Mouse (Mus musculus) liver, embryonic 13.5 days (tissue): ENCODE results near the gene Dnajc22. TPM values are rescaled to one million over a fixed set of nuclear protein-coding genes. Genes with fewer than 3 reads are reported as not detected.

Experiments used
- ATAC-seq: fragments of 200-750 bp; cut with Nextera tagmentation; 2 replicates; pipeline ENCODE4 v1.8.0; 2017; ENCODE audit warnings: low read depth, mild to moderate bottlenecking, moderate number of reproducible peaks, moderate library complexity
- DNase-seq: peaks from one replicate; pipeline ENCODE4 v3.0.0; 2022
- H3K27ac ChIP-seq: fragments of 300-500 bp; sonication (generic); 2 replicates; pipeline ENCODE4 v1.5.1; 2015; ENCODE audit warnings: moderate library complexity, mild to moderate bottlenecking, inconsistent platforms
- H3K27me3 ChIP-seq: fragments of 300-500 bp; sonication (generic); 2 replicates; pipeline ENCODE4 v1.6.1; 2015; ENCODE audit warnings: mild to moderate bottlenecking, inconsistent platforms
- H3K36me3 ChIP-seq: fragments of 300-500 bp; sonication (generic); 2 replicates; pipeline ENCODE4 v1.6.1; 2015; ENCODE audit warnings: mild to moderate bottlenecking, inconsistent platforms
- H3K4me1 ChIP-seq: fragments of 300-500 bp; sonication (generic); replicated peaks from 2 replicates; pipeline ENCODE4 v1.6.1; 2015; ENCODE audit warnings: inconsistent platforms
- H3K4me2 ChIP-seq: fragments of 300-500 bp; sonication (generic); 2 replicates; pipeline ENCODE4 v1.6.1; 2015; ENCODE audit warnings: inconsistent platforms, mild to moderate bottlenecking, moderate library complexity
- H3K4me3 ChIP-seq: fragments of 300-500 bp; sonication (generic); replicated peaks from 2 replicates; pipeline ENCODE4 v1.5.1; 2015; ENCODE audit warnings: mild to moderate bottlenecking, inconsistent platforms
- H3K9ac ChIP-seq: fragments of 300-500 bp; sonication (generic); 2 replicates; pipeline ENCODE4 v1.6.1; 2015; ENCODE audit warnings: mild to moderate bottlenecking, inconsistent platforms
- H3K9me3 ChIP-seq: fragments of 300-500 bp; sonication (generic); replicated peaks from 2 replicates; pipeline ENCODE4 v1.6.1; 2016; ENCODE audit warnings: inconsistent platforms
- WGBS: fragments of 180-500 bp; shearing (Covaris S2); methylation state at CpG from one replicate; pipeline ENCODE4 v1.1.7; 2015; ENCODE audit not compliant: insufficient replicate concordance; 5-methylcytosine and 5-hydroxymethylcytosine counted together
- microRNA-seq: library from miRNA; unstranded; fragments of <30 nt; microRNA quantifications from one replicate; pipeline ENCODE4, GENCODE M21; 2016
- polyA plus RNA-seq: library from polyadenylated mRNA; unstranded; fragments of >200 nt; fragmentation: Nextera tagmentation; extraction: Ambion mirVana; gene quantifications from 2 replicates; pipeline ENCODE4 v1.2.1, GENCODE M21; 2015

Dnajc22 gene
- polyA plus RNA-seq, 1 experiment from 2014 or later, result 14.6 TPM

- 60% methylated on average over 6 of the region's 6 CpGs for WGBS
- peaks cover 15% of the 10 kb centered on the region for H3K36me3 ChIP-seq
- no peak overlapping the region for H3K4me3 ChIP-seq
- H3K27ac ChIP-seq, result no peak overlapping the region
- peaks cover 26% of the 10 kb centered on the region for H3K4me1 ChIP-seq
- DNase-seq (peak; percentile 19), ATAC-seq (no peak)
- H3K4me2 ChIP-seq, result no peak overlapping the region
- H3K9me3 ChIP-seq, result no peaks in the 10 kb centered on the region
- no peaks in the 10 kb centered on the region for H3K27me3 ChIP-seq
- H3K9ac ChIP-seq, result no peak overlapping the region
Observed at GRCm38 (mm10) chr15:99139669-99140068, 46.7 kb downstream of the Dnajc22 start.

- Histone ChIP-seq H3K9me3 (no peaks in the 10 kb centered on the region), H3K27ac (no peak overlapping the region), H3K36me3 (peaks cover 43% of the 10 kb centered on the region), H3K9ac (no peak overlapping the region), H3K4me2 (no peak overlapping the region), H3K4me1 (peaks cover 3% of the 10 kb centered on the region; the same call in 1 of the 2 replicates), H3K27me3 (no peaks in the 10 kb centered on the region), H3K4me3 (no peak overlapping the region)
- no peak for ATAC-seq
- no peak for DNase-seq
- 86% methylated on average over 7 of the region's 7 CpGs for WGBS
Observed at GRCm38 (mm10) chr15:99150516-99150915, 57.5 kb downstream of the Dnajc22 start.

- DNase-seq (no peak), ATAC-seq (no peak)
- H3K27me3 ChIP-seq, result no peaks in the 10 kb centered on the region
- no peak overlapping the region for H3K27ac ChIP-seq
- WGBS, result 66% methylated on average over 8 of the region's 8 CpGs
- H3K4me1 ChIP-seq, result peaks cover 3% of the 10 kb centered on the region; the same call in 1 of the 2 replicates
- peaks cover 35% of the 10 kb centered on the region for H3K36me3 ChIP-seq
- no peak overlapping the region for H3K9ac ChIP-seq
- H3K4me3 ChIP-seq, result no peak overlapping the region
- no peak overlapping the region for H3K4me2 ChIP-seq
- H3K9me3 ChIP-seq, result no peaks in the 10 kb centered on the region
Observed at GRCm38 (mm10) chr15:99151324-99151723, 58.4 kb downstream of the Dnajc22 start.

- WGBS, result 86% methylated on average over 8 of the region's 8 CpGs
- Histone ChIP-seq H3K27me3 (no peaks in the 10 kb centered on the region), H3K27ac (no peak overlapping the region), H3K4me3 (no peak overlapping the region), H3K9me3 (no peaks in the 10 kb centered on the region), H3K4me1 (peaks cover 3% of the 10 kb centered on the region; the same call in 1 of the 2 replicates), H3K9ac (no peak overlapping the region), H3K36me3 (peaks cover 26% of the 10 kb centered on the region), H3K4me2 (no peak overlapping the region)
- DNase-seq (no peak), ATAC-seq (no peak)
Observed at GRCm38 (mm10) chr15:99153466-99153865, 60.5 kb downstream of the Dnajc22 start.

Small RNA genes within 50 kb of the gene (microRNA-seq; reads per million reads assigned to microRNA genes)
- gene Mir6960, result 4.7 reads per million, percentile 11 among the genes with 10 or more reads in this experiment

Other genes with a start within 250 kb of the Dnajc22 start
- gene Kmt2d, start 222.0 kb upstream of the Dnajc22 start, polyA plus RNA-seq, result 4.0 and 4.2 TPM in 2 replicates
- 4.0 and 4.2 TPM in 2 replicates for gene Rhebl1, start 198.6 kb upstream of the Dnajc22 start, polyA plus RNA-seq
- 0.12 and 0.16 TPM in 2 replicates for gene Dhh, start 194.6 kb upstream of the Dnajc22 start, polyA plus RNA-seq
- gene Lmbr1l, start 174.9 kb upstream of the Dnajc22 start, polyA plus RNA-seq, result 3.2 and 3.9 TPM in 2 replicates
- gene Tuba1b, start 158.6 kb upstream of the Dnajc22 start, polyA plus RNA-seq, result 1,202 and 1,287 TPM in 2 replicates
- not detected in 2 replicates for gene Gm49450, start 139.6 kb upstream of the Dnajc22 start, polyA plus RNA-seq
- gene Tuba1a, start 139.5 kb upstream of the Dnajc22 start, polyA plus RNA-seq, result 109 TPM in 2 replicates
- 239 and 246 TPM in 2 replicates for gene Tuba1c, start 63.3 kb upstream of the Dnajc22 start, polyA plus RNA-seq
- 0.54 and 0.62 TPM in 2 replicates for gene Prph, start 38.0 kb upstream of the Dnajc22 start, polyA plus RNA-seq
- 14.5 and 18.9 TPM in 2 replicates for gene Troap, start 18.6 kb upstream of the Dnajc22 start, polyA plus RNA-seq
- gene C1ql4, start 5.4 kb upstream of the Dnajc22 start, polyA plus RNA-seq, result not detected in 2 replicates
- 11.5 and 14.4 TPM in 2 replicates for gene Spats2, start 32.7 kb downstream of the Dnajc22 start, polyA plus RNA-seq
- gene Kcnh3, start 131.7 kb downstream of the Dnajc22 start, polyA plus RNA-seq, result 0.05 and 0.06 TPM in 2 replicates
- 59.0 and 59.2 TPM in 2 replicates for gene Mcrs1, start 158.8 kb downstream of the Dnajc22 start, polyA plus RNA-seq
- gene Prpf40b, start 201.9 kb downstream of the Dnajc22 start, polyA plus RNA-seq, result 8.2 and 8.9 TPM in 2 replicates
- gene Fam186b, start 202.7 kb downstream of the Dnajc22 start, polyA plus RNA-seq, result 0.06 TPM in 1 of 2 replicates, not detected in the other